Mouse (Mus musculus) heart, postnatal 10 days (tissue): ENCODE measurements around the gene Med9. TPM values are rescaled to one million over a fixed set of nuclear protein-coding genes. Genes with fewer than 3 reads are reported as not detected.
"Not testable (repeated sequence)": the region's sequence is repeated elsewhere in the genome, so short reads cannot be mapped to it uniquely, and the experiment has no call there.

Source experiments
- DNase-seq, 2 experiments: peaks; one replicate each; pipeline ENCODE4 v3.0.0; 2021
- intact Hi-C: fragments of 180-260 bp; cut with DNase I; formaldehyde crosslinking; loops from one replicate; pipeline ENCODE4 v1.15.1; 2025
- total RNA-seq, 2 experiments: library from RNA; stranded (reverse); gene quantifications; 2 replicates each; pipeline ENCODE4 v1.2.3; 2021

The Med9 gene
- total RNA-seq, 2 experiments from 2014 or later = 24.3 to 24.4 TPM

DNA sequence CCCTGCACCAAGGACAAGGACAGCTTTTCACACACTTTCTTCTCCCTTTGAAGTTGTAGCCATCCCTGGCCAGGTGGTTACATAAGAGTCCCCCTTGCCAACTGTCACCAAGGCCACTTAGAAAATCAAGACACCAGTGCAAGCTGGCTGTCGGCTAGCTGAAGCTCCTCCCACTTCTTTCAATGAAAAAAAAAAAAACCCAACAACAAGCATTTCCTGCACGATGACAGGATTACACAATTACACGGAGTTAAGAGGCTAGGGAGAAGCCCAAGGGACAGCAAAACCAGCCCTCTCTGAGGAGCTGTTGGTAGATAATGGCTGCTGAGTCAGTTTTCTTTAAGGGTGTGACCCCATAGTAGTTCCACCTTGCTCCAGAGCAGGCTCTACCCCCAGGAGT, 6.6 kb upstream of the Med9 start:
- DNase-seq = no peak
- intact Hi-C loops = no loop called here

DNA sequence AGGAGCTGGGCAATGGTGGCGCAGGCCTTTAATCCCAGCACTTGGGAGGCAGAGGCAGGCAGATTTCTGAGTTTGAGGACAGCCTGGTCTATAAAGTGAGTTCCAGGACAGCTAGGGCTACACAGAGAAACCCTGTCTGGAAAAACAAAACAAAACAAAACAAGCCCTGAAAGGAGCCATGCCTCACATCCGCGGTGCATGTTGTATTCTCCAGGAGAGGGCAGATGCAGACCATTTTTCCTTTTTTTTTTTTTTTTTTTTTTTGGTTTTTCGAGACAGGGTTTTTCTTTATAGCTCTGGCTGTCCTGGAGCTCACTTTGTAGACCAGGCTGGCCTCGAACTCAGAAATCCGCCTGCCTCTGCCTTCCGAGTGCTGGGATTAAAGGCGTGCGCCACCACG, 3.2 kb upstream of the Med9 start:
- intact Hi-C loops, DNase-seq: not testable (repeated sequence)

DNA sequence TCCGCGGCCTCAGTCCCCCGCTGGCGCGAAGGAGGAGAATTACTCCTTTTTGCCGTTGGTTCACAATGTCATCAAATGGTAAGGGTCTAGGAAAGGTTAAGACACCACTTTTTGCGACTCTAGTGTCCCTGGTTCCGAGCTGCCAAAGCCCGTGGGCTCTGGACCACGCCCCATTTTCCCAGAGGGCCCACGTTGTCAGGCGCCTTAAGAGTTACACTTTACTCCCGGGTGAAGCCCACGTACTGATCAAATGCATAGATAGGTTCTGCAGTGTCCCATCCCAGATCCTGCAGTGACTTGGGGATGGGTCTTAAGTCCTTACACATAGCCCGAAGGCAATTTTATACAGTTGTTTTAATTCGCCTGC, 378 bp downstream of the Med9 start:
- DNase-seq = peak in 1 of 2 experiments; percentile 37
- intact Hi-C loops = no loop called here

DNA sequence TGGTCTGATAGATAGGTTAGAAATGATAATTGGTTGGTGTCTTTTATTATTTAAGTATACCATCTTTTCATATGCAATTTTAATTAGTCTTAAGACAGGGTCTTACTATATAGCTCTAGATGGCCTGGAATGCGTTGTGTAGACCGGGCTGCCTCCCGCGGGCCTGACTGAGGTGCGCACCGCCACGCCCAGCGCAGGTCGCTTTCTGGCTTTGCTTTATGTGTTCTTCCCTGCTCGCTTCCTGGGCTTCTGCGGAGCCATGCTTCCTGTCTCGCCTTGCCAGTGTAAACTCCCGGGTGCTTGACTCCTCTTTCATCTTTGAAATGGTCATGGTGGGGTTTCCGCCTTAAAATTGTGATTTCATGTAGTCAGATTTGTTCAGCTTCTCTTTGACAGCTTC, 4.9 kb downstream of the Med9 start:
- no peak for DNase-seq
- intact Hi-C loops = loop anchor here (10.0 kb wide), 1 partner anchor 788 kb away; the partner anchor contains the start of gene Iba57

DNA sequence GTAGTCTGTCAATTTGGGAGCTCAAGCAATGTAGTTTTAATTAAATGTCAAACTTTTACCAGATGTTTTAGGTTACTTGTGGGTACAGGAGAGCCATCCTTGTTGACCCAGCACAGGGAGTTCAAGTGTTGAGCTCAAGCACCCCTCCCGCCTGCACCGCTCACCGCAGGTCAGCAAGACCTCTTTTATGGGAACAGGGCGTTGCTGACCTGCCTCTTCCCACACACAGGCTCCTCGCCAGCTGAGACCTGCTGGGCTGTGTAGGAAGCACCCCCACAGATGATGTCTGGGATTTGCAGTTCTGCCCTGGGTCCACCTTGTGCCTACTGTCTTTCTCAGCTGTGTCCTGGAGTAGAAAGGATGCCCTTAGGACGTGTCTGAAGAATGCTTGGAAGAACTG, 8.7 kb downstream of the Med9 start:
- intact Hi-C loops = loop anchor here (10.0 kb wide), 1 partner anchor 792 kb away; the partner anchor contains the start of gene Iba57
- no peak for DNase-seq

DNA sequence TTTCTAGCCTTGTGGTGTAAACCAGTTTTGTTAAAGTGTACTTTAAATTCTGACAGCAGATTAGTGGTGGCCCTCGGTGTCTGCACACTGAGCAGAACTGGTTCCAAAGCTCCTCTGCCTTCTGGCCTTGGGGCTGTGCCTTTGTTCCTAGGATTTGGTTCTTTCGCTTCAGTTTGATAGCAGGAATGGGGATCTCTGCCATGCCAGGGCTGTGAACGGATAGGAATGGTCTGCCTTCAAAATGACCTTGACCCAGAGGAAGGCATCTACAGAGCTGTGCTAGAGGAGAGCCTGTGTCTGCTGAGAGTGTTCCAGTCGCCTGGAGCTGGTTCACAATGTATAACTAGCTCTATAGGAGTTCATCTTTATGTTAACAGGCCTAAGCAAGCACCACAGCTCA, 11.4 kb downstream of the Med9 start:
- DNase-seq = peak in 1 of 2 experiments; percentile 16
- intact Hi-C loops = loop anchor here (10.0 kb wide), 1 partner anchor 795 kb away; the partner anchor contains the start of gene Iba57

DNA sequence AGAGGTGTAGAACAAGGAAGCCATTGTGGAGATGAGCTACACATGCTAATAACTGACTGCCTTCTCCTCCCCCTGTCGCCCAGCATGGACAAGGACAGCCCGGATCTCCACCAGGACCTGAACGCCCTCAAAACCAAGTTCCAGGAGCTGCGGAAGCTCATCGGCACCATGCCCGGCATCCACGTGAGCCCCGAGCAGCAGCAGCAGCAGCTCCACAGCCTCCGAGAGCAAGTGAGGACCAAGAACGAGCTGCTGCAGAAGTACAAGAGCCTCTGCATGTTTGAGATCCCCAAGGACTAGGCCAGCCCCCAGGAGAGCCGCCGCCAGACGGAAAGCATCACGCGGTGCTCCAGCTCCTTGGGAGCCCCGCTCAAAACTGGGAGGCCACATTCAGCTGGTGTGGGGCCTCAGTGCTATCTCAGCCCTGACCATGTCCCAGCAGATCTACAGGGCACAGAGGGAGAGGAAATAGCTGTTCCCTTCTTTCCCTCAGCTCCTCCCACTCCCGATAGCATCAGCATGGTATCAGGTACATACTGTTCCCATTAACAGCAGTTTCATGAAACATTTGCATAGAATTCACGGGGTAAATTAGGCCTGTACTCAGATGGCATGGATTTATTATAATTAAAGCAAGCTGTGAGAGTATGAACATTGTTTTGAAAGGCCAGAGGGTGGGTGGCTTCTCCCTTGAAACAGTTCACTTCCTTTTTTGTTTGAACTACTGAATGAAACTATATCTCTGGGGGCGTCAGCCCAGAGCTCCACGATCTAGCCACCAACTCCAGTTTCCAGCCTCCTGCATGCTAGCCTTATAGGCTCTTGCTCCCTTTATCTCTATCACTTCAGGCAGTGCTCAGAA, 12.7 kb downstream of the Med9 start:
- peak in 1 of 2 experiments; percentile 37 for DNase-seq
- intact Hi-C loops = loop anchor here (5.0 kb wide), 1 partner anchor 58 kb away; no protein-coding TSS in a partner anchor

DNA sequence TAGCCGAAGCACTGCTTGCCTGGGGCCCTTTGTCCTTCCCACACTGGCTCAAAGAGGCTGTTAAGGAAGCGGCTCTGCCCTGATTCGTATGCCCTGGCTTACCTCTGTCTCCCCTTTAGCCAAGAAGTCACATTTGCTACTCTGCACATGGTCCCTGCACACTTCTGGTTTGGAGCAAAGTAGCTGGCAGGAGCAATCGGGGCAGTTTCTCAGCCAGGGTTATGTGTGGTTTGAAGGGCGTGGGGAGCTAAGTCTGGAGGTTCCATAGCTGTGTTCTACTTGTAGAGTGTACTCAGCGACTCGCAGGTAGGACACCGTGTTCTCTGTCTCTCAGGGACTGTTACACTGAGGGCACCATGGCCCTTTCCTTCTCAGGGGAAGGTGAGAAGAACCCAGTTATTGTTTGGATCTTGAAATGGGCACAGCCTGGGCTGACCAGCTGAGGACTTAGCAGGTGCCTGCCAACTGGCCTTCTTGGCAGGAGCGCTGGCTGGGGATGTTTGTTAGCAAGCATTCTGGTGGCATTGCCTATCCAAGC, 13.4 kb downstream of the Med9 start:
- peak in 1 of 2 experiments; percentile 26 for DNase-seq
- intact Hi-C loops = loop anchor here (5.0 kb wide), 1 partner anchor 59 kb away; no protein-coding TSS in a partner anchor

DNA sequence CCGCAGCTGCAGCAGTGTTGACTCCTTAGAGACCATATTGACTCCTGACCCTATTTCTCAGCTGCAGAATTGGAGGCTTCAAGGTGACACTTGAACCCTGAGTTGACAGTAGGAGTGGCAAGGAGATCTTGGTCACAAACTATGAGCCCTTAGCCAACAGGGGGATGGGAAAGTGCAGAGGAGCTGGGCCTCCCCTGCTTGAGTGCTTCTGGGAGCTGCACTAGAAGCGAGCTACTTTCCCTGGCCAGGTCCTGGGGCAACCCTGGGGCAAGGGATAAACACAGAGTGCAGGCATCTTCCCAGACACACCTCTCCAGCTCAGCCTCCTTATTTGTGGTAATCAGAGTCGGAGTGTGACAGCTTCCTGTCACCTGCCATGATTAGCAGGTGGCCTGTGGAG, 14.6 kb downstream of the Med9 start:
- DNase-seq = no peak
- intact Hi-C loops = loop anchor here (5.0 kb wide), 1 partner anchor 60 kb away; no protein-coding TSS in a partner anchor

DNA sequence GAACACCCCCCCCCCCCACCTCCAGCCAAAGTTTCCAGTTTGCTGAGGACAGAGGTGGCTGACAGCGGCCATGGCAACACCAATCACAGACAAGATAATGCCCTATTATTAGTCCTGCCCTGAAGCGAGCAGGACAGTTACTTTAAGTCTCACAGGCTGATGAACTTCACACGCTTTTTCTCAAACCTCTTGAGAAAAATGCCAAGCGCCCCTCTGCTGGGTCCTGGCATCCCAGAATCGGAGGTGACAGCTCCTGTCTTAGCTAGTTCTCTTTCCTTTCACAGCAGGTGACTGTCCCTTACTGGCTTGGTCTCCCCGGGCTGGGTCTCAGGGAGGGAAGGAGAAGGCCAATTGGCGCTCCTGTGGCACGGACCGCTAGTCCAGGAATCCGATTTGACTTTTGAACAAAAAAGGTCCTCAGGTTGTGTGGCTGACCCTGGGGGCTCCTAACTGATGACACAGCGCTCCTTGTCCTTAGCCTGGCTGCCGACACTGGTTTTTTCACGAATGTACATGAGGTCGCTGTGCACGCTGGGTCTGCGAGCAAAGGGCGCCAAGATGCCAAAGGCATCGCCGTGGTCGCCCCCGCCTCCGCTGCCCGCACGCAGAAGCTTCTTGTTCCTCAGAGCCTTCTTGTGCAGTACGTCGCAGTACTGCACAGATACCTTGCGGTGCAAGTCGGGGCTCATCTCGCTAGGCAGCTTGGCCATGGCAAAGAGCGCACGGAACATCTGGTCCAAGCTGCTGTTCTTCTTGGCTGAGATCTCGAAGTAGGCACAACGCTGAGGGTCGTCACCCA, 15.6 kb downstream of the Med9 start:
- intact Hi-C loops = loop anchor here (2.0 to 5.0 kb wide), 2 partner anchors 61 to 113 kb away; no protein-coding TSS in a partner anchor
- DNase-seq = peak in 1 of 2 experiments; percentile 38

DNA sequence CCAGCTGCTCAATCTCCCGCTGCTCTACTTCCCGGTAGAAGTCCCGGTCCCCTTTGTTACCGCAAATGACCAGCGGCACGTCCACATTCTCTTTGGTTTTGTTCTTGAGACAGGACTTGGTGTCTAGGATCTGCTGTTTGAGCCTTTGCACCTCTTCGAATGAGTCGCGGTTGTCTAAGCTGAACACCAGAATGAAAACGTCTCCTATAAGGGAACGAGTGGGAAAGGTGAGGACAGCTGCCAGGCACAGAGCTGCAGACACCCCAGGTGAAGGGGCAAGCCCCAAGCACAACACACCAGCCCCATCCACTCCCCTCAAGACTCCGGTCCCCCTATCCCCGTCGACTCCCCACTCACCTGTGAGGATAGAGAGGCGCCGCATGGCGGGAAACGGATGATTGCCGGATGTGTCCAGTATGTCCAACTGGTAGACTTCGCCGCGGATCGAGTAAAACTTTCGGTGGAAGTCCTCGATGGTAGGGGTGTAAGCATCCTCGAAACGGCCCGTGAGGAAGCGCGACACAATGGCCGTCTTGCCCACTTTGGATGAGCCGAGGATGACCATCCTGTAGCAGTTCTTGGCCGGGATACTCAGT, 16.3 kb downstream of the Med9 start:
- peak; percentile 48 to 51 for DNase-seq
- intact Hi-C loops = loop anchor here (2.0 to 5.0 kb wide), 2 partner anchors 62 to 113 kb away; no protein-coding TSS in a partner anchor

DNA sequence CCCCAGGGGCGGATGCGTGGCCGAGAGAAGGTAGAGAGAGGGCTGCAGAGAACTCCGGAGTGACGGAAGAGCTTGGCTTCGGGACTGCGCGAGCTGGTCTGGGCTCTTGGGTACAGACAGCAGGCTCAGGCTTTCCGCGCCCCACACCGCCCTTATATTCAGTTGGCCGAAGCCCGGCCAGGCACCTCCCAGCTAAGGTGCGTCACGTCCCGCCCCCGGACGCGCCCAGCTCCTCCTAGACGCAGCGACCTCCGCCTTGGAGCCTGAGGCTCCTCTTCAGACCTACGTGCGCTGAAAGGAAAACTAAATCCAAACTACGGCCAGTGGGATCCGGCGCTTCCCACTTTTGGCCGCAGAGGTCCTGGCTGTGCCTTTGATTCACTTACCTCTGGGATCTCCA, 16.8 kb downstream of the Med9 start, which contains the start of gene Rasd1:
Rasd1 (minus strand) TSS at position 127 of the 400 bp plus-strand sequence.
- intact Hi-C loops = loop anchor here (1.0 to 5.0 kb wide), 5 partner anchors 62 to 112 kb away; no protein-coding TSS in a partner anchor
- peak; percentile 83 to 87 for DNase-seq

DNA sequence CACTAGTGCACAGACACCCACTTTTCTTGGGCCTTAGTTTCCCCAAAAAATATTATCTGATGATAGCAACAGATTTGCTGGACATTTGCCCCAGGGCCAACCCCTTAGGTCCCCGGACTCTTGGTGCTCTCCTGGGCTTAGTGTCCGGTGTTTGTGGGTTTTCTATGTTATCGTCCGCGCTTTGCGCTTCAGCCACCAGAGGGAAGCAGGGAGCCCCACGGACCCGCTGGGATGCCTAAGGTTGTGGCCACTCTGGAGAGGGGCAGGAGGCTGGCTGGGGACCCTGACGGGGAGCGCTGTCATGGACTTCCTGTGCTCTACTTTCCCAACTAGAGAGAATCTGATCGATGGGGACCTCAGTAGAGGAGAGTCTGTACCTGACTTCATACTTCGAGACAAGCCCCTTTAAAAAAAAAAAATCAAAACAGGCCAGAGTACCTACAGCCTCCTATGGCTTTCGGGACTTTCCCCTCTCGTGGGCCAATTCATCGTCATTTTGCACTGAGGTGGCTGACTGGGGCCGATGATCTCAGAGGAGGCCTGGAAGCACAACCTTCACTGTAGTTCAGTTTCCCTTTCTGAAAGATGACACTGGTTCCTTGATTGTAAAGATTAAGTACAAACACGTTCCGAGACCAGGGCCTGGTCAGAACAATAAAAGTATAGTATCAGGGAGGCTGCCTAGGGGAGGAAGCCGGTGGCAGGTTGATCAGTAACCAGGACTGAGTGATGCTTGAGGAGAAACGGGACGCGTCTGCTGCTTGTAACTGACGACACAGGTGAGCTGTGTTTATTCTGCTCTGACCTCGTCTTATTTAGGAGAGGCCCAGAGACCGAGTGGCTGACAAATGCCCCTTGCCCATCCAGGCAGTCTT, 17.5 kb downstream of the Med9 start:
- peak; percentile 88 to 90 for DNase-seq
- intact Hi-C loops = loop anchor here (1.0 to 2.0 kb wide), 4 partner anchors 62 to 111 kb away; no protein-coding TSS in a partner anchor

DNA sequence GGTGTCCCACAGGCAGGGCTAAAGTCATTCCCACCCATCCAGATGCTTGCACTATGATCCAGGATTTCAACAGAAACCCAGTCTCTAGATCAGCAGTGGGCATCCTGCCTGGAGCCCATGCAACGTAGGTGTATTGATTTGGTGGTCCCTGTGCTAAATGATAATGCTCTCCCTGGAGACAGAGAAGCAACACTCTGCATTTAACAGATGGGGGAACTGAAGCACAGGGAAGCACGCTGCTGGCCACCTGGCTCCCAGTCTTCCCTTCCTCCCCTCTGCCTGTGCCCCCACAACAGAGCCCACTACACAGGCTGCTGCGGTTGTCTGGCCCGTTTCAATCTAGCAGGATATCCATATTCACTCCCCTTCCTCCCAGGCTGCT, 18.1 kb downstream of the Med9 start:
- DNase-seq = no peak
- intact Hi-C loops = no loop called here

DNA sequence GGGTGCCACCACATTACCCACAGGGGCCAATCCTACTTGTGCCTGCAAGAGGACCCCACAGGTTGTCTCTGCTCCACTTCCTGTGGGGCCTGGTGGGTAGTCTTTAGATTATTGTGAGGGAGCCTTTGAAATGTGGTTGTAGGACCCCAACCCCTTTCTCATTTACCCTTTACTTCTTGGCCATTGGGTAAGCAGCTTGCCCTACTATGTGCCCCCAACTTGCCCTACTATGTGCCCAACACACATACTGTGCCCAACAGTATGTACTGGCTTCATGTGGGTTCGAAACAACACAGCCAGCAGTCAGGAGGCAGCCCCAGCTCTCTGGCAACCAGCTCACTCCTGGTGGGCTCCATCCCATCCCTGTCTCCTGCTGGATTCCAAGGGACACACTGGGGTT, 19.8 kb downstream of the Med9 start:
- intact Hi-C loops = no loop called here
- DNase-seq = no peak

DNA sequence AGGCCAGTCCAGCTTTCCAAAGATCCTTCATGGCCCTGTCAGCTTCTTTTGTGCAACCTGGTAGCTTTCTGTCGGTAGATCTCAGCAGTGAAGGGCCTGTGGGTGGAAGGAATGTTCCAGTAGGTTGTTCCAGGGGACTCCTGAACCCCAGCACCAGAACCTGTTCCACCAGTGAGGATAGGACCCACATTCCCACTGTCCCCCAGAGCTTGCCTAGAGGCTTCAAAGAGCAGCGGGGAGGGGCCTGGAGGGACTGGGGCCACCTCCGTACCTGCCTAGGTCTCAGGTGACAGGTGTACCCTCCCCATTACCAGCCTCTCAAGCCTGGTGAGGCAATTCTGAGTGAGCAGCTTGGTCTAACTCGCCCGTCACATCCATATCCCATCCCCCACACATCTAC, 22.8 kb downstream of the Med9 start:
- no peak for DNase-seq
- intact Hi-C loops = no loop called here

DNA sequence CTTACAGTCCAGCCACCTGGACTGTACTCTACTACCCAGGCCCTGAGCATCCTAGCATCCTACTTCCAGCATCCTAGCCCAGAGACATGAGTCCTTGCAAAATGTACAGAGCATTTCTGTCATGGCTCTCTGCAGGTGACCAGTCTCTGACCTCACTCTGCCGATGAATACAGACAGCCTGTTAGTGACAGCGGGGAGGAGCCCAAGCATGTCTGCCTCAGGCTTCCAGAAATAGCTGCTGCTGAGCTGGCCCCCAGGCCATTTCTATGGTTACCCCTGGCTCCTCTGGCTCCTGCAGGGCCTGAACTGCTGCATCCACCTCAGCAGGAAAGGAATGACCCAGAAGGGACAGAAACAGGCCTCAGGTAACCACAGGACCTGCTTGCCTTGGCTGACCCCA, 23.7 kb downstream of the Med9 start:
- intact Hi-C loops = no loop called here
- DNase-seq = no peak

DNA sequence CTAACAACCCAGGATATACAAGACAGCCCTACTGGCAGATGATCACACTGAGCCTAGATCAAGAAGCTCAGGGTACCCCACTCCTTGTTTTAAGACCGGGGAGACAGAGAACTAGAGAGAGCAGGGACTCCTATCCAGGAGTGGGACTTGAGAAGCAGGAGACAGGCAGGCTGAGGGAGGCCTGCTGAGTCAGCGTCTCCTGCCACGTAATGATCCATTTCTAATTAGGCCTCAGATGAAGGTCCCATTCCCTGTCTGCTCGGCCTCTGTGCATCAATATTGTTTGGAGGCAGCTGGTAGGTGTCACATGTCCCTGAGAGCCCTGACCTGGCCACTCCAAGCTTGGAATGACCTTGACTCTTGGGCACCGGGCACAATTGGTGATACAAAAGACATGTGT, 25.4 kb downstream of the Med9 start:
- intact Hi-C loops = no loop called here
- DNase-seq = no peak

DNA sequence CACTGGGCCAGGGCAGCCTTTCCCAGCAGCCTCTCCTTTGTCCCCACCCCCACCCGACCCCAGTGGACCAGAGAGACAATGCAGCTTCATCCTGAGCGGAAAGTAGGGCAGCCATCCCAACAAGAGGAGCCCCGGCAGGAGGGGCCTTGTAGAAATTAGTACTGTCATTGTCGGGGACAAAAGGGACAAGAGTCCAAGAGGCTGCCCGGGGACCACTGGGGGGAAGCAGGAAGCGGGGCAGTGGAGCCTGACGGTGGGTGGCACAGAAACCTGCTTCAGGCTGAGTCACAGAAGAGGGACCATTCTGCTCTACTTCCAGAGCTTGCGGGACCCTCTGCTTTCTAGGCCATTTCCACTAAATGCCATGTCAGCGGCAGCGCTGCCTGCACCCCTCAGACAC, 27.2 kb downstream of the Med9 start:
- intact Hi-C loops = no loop called here
- no peak for DNase-seq
